Mouse (Mus musculus): ENCODE results near the gene Ndufaf8. TPM values are rescaled to one million over a fixed set of nuclear protein-coding genes. Genes with fewer than 3 reads are reported as not detected.

The Ndufaf8 gene
- polyA plus RNA-seq, 1 experiment: 18.0 TPM

- no peak overlapping the region for H3K4me3 ChIP-seq (ENCODE audit: insufficient read depth, low read length)
- H3K27ac ChIP-seq (ENCODE audit: insufficient read depth, low read length): no peak overlapping the region
- no peak for TF ChIP-seq CTCF (IDR thresholded peaks at IDR 0.05; ENCODE audit: borderline replicate concordance, insufficient read depth, low read length)
- no peak for TF ChIP-seq POLR2A (IDR thresholded peaks at IDR 0.05; ENCODE audit: low read depth, low read length)
- no peaks in the 10 kb centered on the region for H3K4me1 ChIP-seq (ENCODE audit: control insufficient read depth, insufficient read depth, low read length)
Observed at GRCm38 (mm10) chr11:120129281-120129680, 30.6 kb downstream of the Ndufaf8 start.

GRCm38 (mm10) chr11:120134148-120134547 lies 35.4 kb downstream of the Ndufaf8 start:
- H3K4me1 ChIP-seq (ENCODE audit: control insufficient read depth, insufficient read depth, low read length): 0 out of 2 replicates have a peak, but pooled peaks cover 2% of the 10 kb centered on the region
- H3K27ac ChIP-seq (ENCODE audit: insufficient read depth, low read length): no peak overlapping the region
- H3K4me3 ChIP-seq (ENCODE audit: insufficient read depth, low read length): no peak overlapping the region

GRCm38 (mm10) chr11:120134847-120135530 lies 36.3 kb downstream of the Ndufaf8 start:
- no peak overlapping the region for H3K27ac ChIP-seq (ENCODE audit: insufficient read depth, low read length)
- 0 out of 2 replicates have a peak, but pooled peaks cover 2% of the 10 kb centered on the region for H3K4me1 ChIP-seq (ENCODE audit: control insufficient read depth, insufficient read depth, low read length)
- TF ChIP-seq POLR2A (IDR thresholded peaks at IDR 0.05; ENCODE audit: low read depth, low read length): no peak
- TF ChIP-seq CTCF (IDR thresholded peaks at IDR 0.05; ENCODE audit: borderline replicate concordance, insufficient read depth, low read length): no peak
- no peak overlapping the region for H3K4me3 ChIP-seq (ENCODE audit: insufficient read depth, low read length)

More at GRCm38 (mm10) chr11:120134148-120134547, 35.4 kb downstream of the Ndufaf8 start:
- TF ChIP-seq POLR2A (IDR thresholded peaks at IDR 0.05; ENCODE audit: low read depth, low read length) (no peak), CTCF (IDR thresholded peaks at IDR 0.05; ENCODE audit: borderline replicate concordance, insufficient read depth, low read length) (no peak)

- no peak overlapping the region for H3K4me3 ChIP-seq (ENCODE audit: insufficient read depth, low read length)
- H3K4me1 ChIP-seq (ENCODE audit: control insufficient read depth, insufficient read depth, low read length): 0 out of 2 replicates have a peak, but pooled peaks cover 2% of the 10 kb centered on the region
- TF ChIP-seq CTCF (IDR thresholded peaks at IDR 0.05; ENCODE audit: borderline replicate concordance, insufficient read depth, low read length) (no peak), POLR2A (IDR thresholded peaks at IDR 0.05; ENCODE audit: low read depth, low read length) (no peak)
- no peak overlapping the region for H3K27ac ChIP-seq (ENCODE audit: insufficient read depth, low read length)
Observed at GRCm38 (mm10) chr11:120136195-120136594, 37.5 kb downstream of the Ndufaf8 start.

- H3K27ac ChIP-seq (ENCODE audit: insufficient read depth, low read length): no peak overlapping the region
- H3K4me3 ChIP-seq (ENCODE audit: insufficient read depth, low read length): no peak overlapping the region
- 0 out of 2 replicates have a peak, but pooled peaks cover 2% of the 10 kb centered on the region for H3K4me1 ChIP-seq (ENCODE audit: control insufficient read depth, insufficient read depth, low read length)
- TF ChIP-seq POLR2A (IDR thresholded peaks at IDR 0.05; ENCODE audit: low read depth, low read length) (no peak), CTCF (IDR thresholded peaks at IDR 0.05; ENCODE audit: borderline replicate concordance, insufficient read depth, low read length) (no peak)
Observed at GRCm38 (mm10) chr11:120136796-120137624, 38.3 kb downstream of the Ndufaf8 start.

GRCm38 (mm10) chr11:120137625-120138004 lies 38.9 kb downstream of the Ndufaf8 start:
- no peak overlapping the region for H3K27ac ChIP-seq (ENCODE audit: insufficient read depth, low read length)
- TF ChIP-seq CTCF (IDR thresholded peaks at IDR 0.05; ENCODE audit: borderline replicate concordance, insufficient read depth, low read length) (no peak), POLR2A (IDR thresholded peaks at IDR 0.05; ENCODE audit: low read depth, low read length) (no peak)

GRCm38 (mm10) chr11:120139309-120139731 lies 40.6 kb downstream of the Ndufaf8 start:
- TF ChIP-seq CTCF (IDR thresholded peaks at IDR 0.05; ENCODE audit: borderline replicate concordance, insufficient read depth, low read length) (no peak), POLR2A (IDR thresholded peaks at IDR 0.05; ENCODE audit: low read depth, low read length) (no peak)
- Histone ChIP-seq H3K27ac (ENCODE audit: insufficient read depth, low read length) (no peak overlapping the region), H3K4me1 (ENCODE audit: control insufficient read depth, insufficient read depth, low read length) (0 out of 2 replicates have a peak, but pooled peaks cover 2% of the 10 kb centered on the region), H3K4me3 (ENCODE audit: insufficient read depth, low read length) (no peak overlapping the region)

More at GRCm38 (mm10) chr11:120137625-120138004, 38.9 kb downstream of the Ndufaf8 start:
- H3K4me1 ChIP-seq (ENCODE audit: control insufficient read depth, insufficient read depth, low read length): 0 out of 2 replicates have a peak, but pooled peaks cover 2% of the 10 kb centered on the region
- no peak overlapping the region for H3K4me3 ChIP-seq (ENCODE audit: insufficient read depth, low read length)

GRCm38 (mm10) chr11:120140255-120140654 lies 41.5 kb downstream of the Ndufaf8 start:
- 0 out of 2 replicates have a peak, but pooled peaks cover 2% of the 10 kb centered on the region for H3K4me1 ChIP-seq (ENCODE audit: control insufficient read depth, insufficient read depth, low read length)
- no peak for TF ChIP-seq CTCF (IDR thresholded peaks at IDR 0.05; ENCODE audit: borderline replicate concordance, insufficient read depth, low read length)
- TF ChIP-seq POLR2A (IDR thresholded peaks at IDR 0.05; ENCODE audit: low read depth, low read length): no peak
- H3K4me3 ChIP-seq (ENCODE audit: insufficient read depth, low read length): no peak overlapping the region
- no peak overlapping the region for H3K27ac ChIP-seq (ENCODE audit: insufficient read depth, low read length)

- no peak for TF ChIP-seq POLR2A (IDR thresholded peaks at IDR 0.05; ENCODE audit: low read depth, low read length)
- no peak for TF ChIP-seq CTCF (IDR thresholded peaks at IDR 0.05; ENCODE audit: borderline replicate concordance, insufficient read depth, low read length)
- H3K27ac ChIP-seq (ENCODE audit: insufficient read depth, low read length): no peak overlapping the region
- H3K4me1 ChIP-seq (ENCODE audit: control insufficient read depth, insufficient read depth, low read length): 0 out of 2 replicates have a peak, but pooled peaks cover 2% of the 10 kb centered on the region
- no peak overlapping the region for H3K4me3 ChIP-seq (ENCODE audit: insufficient read depth, low read length)
Observed at GRCm38 (mm10) chr11:120142601-120143051, 43.9 kb downstream of the Ndufaf8 start.
